In genomic region chr11:72205256-72205655, GRCm38 (mm10) we compare ENCODE assay signal across 9 mouse cellular contexts. TPM values are rescaled to one million over a fixed set of nuclear protein-coding genes. Genes with fewer than 3 reads are reported as not detected.
A peak's percentile ranks its signal among the peaks of the same experiment; 100 is the strongest.
DNase-seq lines count a peak whose midpoint lies in the region; ATAC-seq lines count a peak whose summit lies in the region.
"Had no signal": no experiment of that assay in that cellular context is flagged by ENCODE, and none has a peak within 500 bp of the region (broad histone marks: within the 10 kb centered on the region; RNA-seq: fewer than 3 reads in every experiment).

No protein-coding gene starts in this region.

- H3K27me3 ChIP-seq in heart, embryonic 12.5 days (replicated peaks) = no peaks in the 10 kb centered on the region
- no peaks in the 10 kb centered on the region for H3K27me3 ChIP-seq in forebrain, embryonic 15.5 days
- no peaks in the 10 kb centered on the region for H3K27me3 ChIP-seq in liver, embryonic 13.5 days

- no peaks in the 10 kb centered on the region for H3K9me3 ChIP-seq in heart, embryonic 12.5 days (replicated peaks)
- no peaks in the 10 kb centered on the region for H3K9me3 ChIP-seq in forebrain, embryonic 15.5 days
- H3K9me3 ChIP-seq in liver, embryonic 13.5 days (replicated peaks) = no peaks in the 10 kb centered on the region

- 82% methylated on average over 6 of the region's 6 CpGs for WGBS in heart, embryonic 12.5 days
- 82% methylated on average over 6 of the region's 6 CpGs for WGBS in forebrain, embryonic 15.5 days
- WGBS in liver, embryonic 13.5 days (ENCODE audit: insufficient replicate concordance) = 78% methylated on average over 6 of the region's 6 CpGs

- no peak overlapping the region for H3K4me3 ChIP-seq in heart, embryonic 12.5 days
- peak overlapping the region; percentile 94 for H3K4me3 ChIP-seq in forebrain, embryonic 15.5 days
- no peak overlapping the region for H3K4me3 ChIP-seq in liver, embryonic 13.5 days (replicated peaks)

- 0 out of 2 replicates have a peak overlapping the region, but pooled peaks have one; percentile 89 for H3K4me2 ChIP-seq in heart, embryonic 12.5 days
- peak overlapping the region; percentile 87 for H3K4me2 ChIP-seq in forebrain, embryonic 15.5 days (replicated peaks)
- H3K4me2 ChIP-seq in liver, embryonic 13.5 days = peak overlapping the region; percentile 95; the same call in 1 of the 2 replicates

- no peak for DNase-seq in heart, adult 9 months (ENCODE audit: low spot score in 2 of 2)
- DNase-seq in R1 (ENCODE audit: low read depth, low spot score) = peak; percentile 16
- DNase-seq in liver, embryonic 13.5 days = no peak
- no peak for DNase-seq in layer of hippocampus, adult 18-20 months (ENCODE audit: low spot score in 2 of 2)
- no peak for DNase-seq in adrenal gland, postnatal 25 days
- no peak for DNase-seq in adrenal gland, adult 18-20 months (ENCODE audit: low spot score in 2 of 2)
- DNase-seq: adrenal gland, adult 8-10 months had no signal

- ATAC-seq in heart, embryonic 12.5 days (ENCODE audit: insufficient number of reproducible peaks, low FRiP score) = no peak
- ATAC-seq in forebrain, embryonic 15.5 days (replicated peaks) = no peak
- ATAC-seq in liver, embryonic 13.5 days (ENCODE audit: low read depth) = no peak

- H3K27ac ChIP-seq in heart, embryonic 12.5 days (ENCODE audit: poor library complexity, severe bottlenecking) = no peak overlapping the region
- no peak overlapping the region for H3K27ac ChIP-seq in forebrain, embryonic 15.5 days (replicated peaks)
- no peak overlapping the region; the same call in 1 of the 2 replicates for H3K27ac ChIP-seq in liver, embryonic 13.5 days

- H3K36me3 ChIP-seq in heart, embryonic 12.5 days = peaks cover 17% of the 10 kb centered on the region
- H3K36me3 ChIP-seq in forebrain, embryonic 15.5 days = peaks cover 17% of the 10 kb centered on the region
- H3K36me3 ChIP-seq in liver, embryonic 13.5 days = peaks cover 8% of the 10 kb centered on the region

- no peak overlapping the region for H3K9ac ChIP-seq in heart, embryonic 12.5 days
- peak overlapping the region; percentile 74; the same call in 1 of the 2 replicates for H3K9ac ChIP-seq in forebrain, embryonic 15.5 days (replicated peaks)
- H3K9ac ChIP-seq in liver, embryonic 13.5 days = 0 out of 2 replicates have a peak overlapping the region, but pooled peaks have one; percentile 29

- H3K4me1 ChIP-seq in heart, embryonic 12.5 days (replicated peaks) = peaks cover 14% of the 10 kb centered on the region
- peaks cover 41% of the 10 kb centered on the region for H3K4me1 ChIP-seq in forebrain, embryonic 15.5 days
- H3K4me1 ChIP-seq in liver, embryonic 13.5 days (replicated peaks) = peaks cover 31% of the 10 kb centered on the region

RNA-seq across cellular contexts. Expression of gene Gm43951, which starts 1.4 kb away (rescaled TPM):
- 0.09 and 0.17 TPM in 2 replicates for polyA plus RNA-seq in heart, embryonic 12.5 days (2016; fragmentation: Nextera tagmentation; extraction: Ambion mirVana)
- 1.4 TPM in 2 replicates for polyA plus RNA-seq in forebrain, embryonic 15.5 days (2015; fragmentation: Nextera tagmentation; extraction: Ambion mirVana)
- not detected in 2 replicates for polyA plus RNA-seq in liver, embryonic 13.5 days (2015; fragmentation: Nextera tagmentation; extraction: Ambion mirVana)
- total RNA-seq in layer of hippocampus, adult 18-20 months (2021) = 10 to 100 TPM; 10.4 to 11.6 TPM
- total RNA-seq in adrenal gland, postnatal 25 days (2021) = 1.0 and 1.2 TPM in 2 replicates
- under 1 TPM; 0.70 to 0.76 TPM for total RNA-seq in adrenal gland, adult 18-20 months (2021)

RNA-seq across cellular contexts. Expression of gene 4933427D14Rik, which starts 2.0 kb away (rescaled TPM):
- polyA plus RNA-seq in heart, embryonic 12.5 days (2016; fragmentation: Nextera tagmentation; extraction: Ambion mirVana) = 9.1 and 9.6 TPM in 2 replicates
- polyA plus RNA-seq in forebrain, embryonic 15.5 days (2015; fragmentation: Nextera tagmentation; extraction: Ambion mirVana) = 22.8 and 23.5 TPM in 2 replicates
- polyA plus RNA-seq in liver, embryonic 13.5 days (2015; fragmentation: Nextera tagmentation; extraction: Ambion mirVana) = 4.4 and 4.9 TPM in 2 replicates
- 10 to 100 TPM; 19.8 to 26.3 TPM for total RNA-seq in layer of hippocampus, adult 18-20 months (2021)
- total RNA-seq in adrenal gland, postnatal 25 days (2021) = 12.3 and 12.5 TPM in 2 replicates
- 1 to 10 TPM; 5.6 to 6.6 TPM for total RNA-seq in adrenal gland, adult 18-20 months (2021)

RNA-seq across cellular contexts. Expression of gene Txndc17, which starts 2.1 kb away (rescaled TPM):
- 138 and 141 TPM in 2 replicates for polyA plus RNA-seq in heart, embryonic 12.5 days (2016; fragmentation: Nextera tagmentation; extraction: Ambion mirVana)
- polyA plus RNA-seq in forebrain, embryonic 15.5 days (2015; fragmentation: Nextera tagmentation; extraction: Ambion mirVana) = 132 and 138 TPM in 2 replicates
- polyA plus RNA-seq in liver, embryonic 13.5 days (2015; fragmentation: Nextera tagmentation; extraction: Ambion mirVana) = 94.7 and 97.9 TPM in 2 replicates
- total RNA-seq in layer of hippocampus, adult 18-20 months (2021) = 10 to 100 TPM; 29.9 to 33.0 TPM
- total RNA-seq in adrenal gland, postnatal 25 days (2021) = 70.6 and 78.6 TPM in 2 replicates
- total RNA-seq in adrenal gland, adult 18-20 months (2021) = 10 to 100 TPM; 80.1 to 86.3 TPM

RNA-seq across cellular contexts. Expression of gene Med31, which starts 10.1 kb away (rescaled TPM):
- polyA plus RNA-seq in heart, embryonic 12.5 days (2016; fragmentation: Nextera tagmentation; extraction: Ambion mirVana) = 28.2 and 28.5 TPM in 2 replicates
- 59.1 and 60.1 TPM in 2 replicates for polyA plus RNA-seq in forebrain, embryonic 15.5 days (2015; fragmentation: Nextera tagmentation; extraction: Ambion mirVana)
- 15.1 and 16.8 TPM in 2 replicates for polyA plus RNA-seq in liver, embryonic 13.5 days (2015; fragmentation: Nextera tagmentation; extraction: Ambion mirVana)
- total RNA-seq in layer of hippocampus, adult 18-20 months (2021) = 10 to 100 TPM; 14.2 to 17.4 TPM
- total RNA-seq in adrenal gland, postnatal 25 days (2021) = 13.3 and 15.7 TPM in 2 replicates
- total RNA-seq in adrenal gland, adult 18-20 months (2021) = 10 to 100 TPM; 11.2 to 12.3 TPM
